Mouse (Mus musculus): Measurements from ENCODE around the gene Glce.

Glce gene

DNA sequence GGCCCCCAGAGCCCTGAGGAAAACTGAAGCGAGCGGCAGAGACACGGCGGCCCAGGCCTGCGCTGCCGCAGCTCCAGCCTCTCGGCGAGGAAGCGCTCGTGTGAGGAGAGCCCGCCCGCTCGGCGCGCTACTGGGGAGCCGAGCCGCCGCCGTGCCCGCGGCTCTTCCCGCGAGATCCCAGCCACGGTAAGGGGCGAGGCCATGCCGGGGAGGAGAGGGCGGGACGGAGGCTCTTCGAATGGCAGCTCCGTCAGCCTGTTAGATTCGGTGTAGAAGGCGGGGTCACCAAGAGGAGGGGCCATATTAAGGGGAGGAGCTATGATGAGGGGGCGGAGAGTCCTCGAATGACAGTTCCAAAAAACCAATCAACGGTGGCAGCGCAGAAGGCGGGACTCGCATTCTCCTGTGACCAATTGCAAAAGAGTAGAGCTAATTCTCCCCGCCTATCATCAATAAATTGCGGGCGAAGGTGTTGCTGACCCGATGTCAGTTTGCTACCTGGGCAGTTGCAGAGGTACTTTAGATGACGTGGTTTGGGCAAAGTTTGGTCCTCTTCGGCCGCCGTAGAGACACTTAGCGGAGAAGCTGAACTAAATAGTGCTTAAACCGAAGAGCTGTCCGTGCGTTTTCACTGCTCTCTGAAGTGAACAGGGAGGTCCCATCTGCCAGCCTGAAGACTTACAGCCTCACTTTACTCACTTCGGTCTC lies at the start of gene Glce:
Gene Glce (minus strand): TSS at position 148 of the 708 bp plus-strand sequence.
- peak; percentile 96 for DNase-seq (ENCODE audit: low read depth, low spot score)

- no peak for DNase-seq (ENCODE audit: low read depth, low spot score)
Observed at GRCm38 (mm10) chr9:62172239-62172638, 49.8 kb upstream of the Glce start.

DNA sequence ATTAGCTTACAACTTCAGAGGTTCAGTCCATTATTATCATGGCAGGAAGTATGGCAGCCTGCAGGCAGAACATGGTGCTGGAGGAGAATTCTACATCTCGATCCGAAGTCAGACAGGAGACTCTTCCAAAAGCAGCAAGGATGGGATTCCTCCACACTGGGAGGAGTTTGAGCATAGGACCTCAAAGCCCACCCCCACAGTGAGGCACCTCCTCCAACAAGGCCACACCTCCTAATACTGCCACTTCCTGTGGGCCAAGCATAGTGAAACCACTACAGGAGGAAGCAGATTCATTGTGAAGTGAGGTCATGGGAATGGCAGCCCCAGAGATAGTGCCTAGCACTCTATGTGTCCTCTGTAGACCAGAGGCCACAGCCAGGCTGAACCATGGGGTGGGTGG lies 48.5 kb upstream of the Glce start:
- DNase-seq (ENCODE audit: low read depth, low spot score), result no peak

DNA sequence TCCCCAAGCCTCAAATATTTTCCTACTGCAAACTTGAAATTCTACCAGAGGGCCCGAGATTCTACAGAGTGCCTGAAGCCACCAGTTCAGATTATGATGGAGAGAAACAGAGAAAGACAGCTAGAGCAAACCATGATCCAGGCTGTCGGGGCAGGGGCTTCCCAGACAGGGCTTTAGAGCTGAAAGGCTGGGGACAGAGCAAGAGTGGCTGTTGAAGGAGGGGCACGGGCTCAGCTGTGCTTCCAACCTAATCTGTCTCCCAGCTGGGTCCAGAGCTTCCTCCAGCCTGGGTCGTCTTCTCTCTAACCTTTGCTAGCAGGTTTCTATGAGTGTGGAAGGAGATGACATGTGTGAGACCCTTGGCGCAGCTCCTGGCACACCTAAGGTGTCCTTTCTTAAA lies 44.2 kb upstream of the Glce start:
- no peak for DNase-seq (ENCODE audit: low read depth, low spot score)

- DNase-seq (ENCODE audit: low read depth, low spot score), result no peak
Observed at GRCm38 (mm10) chr9:62166186-62166585, 43.7 kb upstream of the Glce start.

GRCm38 (mm10) chr9:62162889-62163291 lies 40.4 kb upstream of the Glce start:
- no peak for DNase-seq (ENCODE audit: low read depth, low spot score)

DNA sequence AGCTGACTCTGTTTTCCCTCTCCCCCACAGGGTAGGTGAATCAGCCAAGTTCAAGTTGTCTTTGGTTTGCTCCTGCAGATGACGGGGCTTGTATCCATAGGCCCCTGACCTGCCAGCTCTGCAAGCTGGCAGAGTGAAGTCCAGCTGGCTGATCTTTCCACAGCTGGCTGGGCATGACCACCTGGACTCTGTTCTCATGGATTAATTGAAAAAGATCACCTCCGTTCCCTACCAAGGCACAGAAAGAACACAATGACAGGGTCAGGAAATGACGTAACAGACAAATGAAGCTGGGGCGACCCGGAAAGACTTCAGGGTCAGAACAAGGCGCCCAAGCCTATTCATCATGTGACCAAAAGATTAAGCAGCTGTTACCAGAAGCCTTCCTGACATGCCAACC lies 38.3 kb upstream of the Glce start:
- no peak for DNase-seq (ENCODE audit: low read depth, low spot score)

- no peak for DNase-seq (ENCODE audit: low read depth, low spot score)
Observed at GRCm38 (mm10) chr9:62158746-62159145, 36.3 kb upstream of the Glce start.

DNA sequence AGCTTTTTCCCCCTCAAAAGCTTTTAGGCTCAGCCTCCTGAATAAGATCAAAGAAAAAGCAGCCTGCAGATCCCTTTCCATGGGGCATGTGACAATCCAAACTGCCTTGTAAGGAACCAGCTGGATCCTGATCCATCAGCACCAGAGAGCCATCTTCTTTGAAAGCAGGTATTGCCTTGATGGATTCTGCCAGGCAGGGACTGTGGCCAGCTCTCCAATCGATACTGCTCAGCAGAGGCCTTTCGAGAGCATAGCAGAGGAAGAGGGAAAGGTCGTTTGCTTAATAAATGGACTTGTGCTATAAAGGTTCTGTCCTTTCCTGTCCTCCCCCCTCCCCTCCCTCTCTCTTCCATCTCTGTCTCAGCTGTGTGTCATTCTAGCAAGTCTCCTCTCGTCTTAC lies 33.4 kb upstream of the Glce start:
- no peak for DNase-seq (ENCODE audit: low read depth, low spot score)

DNA sequence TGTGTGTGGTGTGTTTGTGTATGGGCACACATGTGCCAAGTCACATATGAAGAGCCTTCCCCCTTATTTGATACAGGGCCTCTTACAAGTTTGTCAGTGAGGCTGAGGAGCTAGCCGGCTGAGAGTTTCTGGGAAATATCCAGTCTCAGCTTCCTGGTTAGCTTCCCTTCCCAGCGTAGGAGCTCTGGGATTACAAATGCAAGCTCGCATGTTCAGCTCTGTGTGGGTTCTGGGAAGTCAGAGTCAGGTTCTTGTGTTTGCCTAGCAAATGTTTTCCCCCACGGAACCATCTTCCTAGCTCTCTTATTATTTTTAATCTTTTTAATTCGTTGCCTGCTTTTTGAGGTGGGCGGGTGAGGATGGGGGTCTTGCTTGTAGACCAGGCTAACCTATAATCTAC lies 32.9 kb upstream of the Glce start:
- no peak for DNase-seq (ENCODE audit: low read depth, low spot score)

GRCm38 (mm10) chr9:62154956-62155355 lies 32.5 kb upstream of the Glce start:
- no peak for DNase-seq (ENCODE audit: low read depth, low spot score)

- DNase-seq (ENCODE audit: low read depth, low spot score), result no peak
Observed at GRCm38 (mm10) chr9:62154551-62154950, 32.1 kb upstream of the Glce start.

- DNase-seq (ENCODE audit: low read depth, low spot score), result no peak
Observed at GRCm38 (mm10) chr9:62153263-62153662, 30.8 kb upstream of the Glce start.

- DNase-seq (ENCODE audit: low read depth, low spot score), result no peak
Observed at GRCm38 (mm10) chr9:62152506-62152905, 30.1 kb upstream of the Glce start.

- no peak for DNase-seq (ENCODE audit: low read depth, low spot score)
Observed at GRCm38 (mm10) chr9:62145198-62145597, 22.7 kb upstream of the Glce start.

GRCm38 (mm10) chr9:62143428-62143827 lies 21.0 kb upstream of the Glce start:
- DNase-seq (ENCODE audit: low read depth, low spot score), result no peak

- no peak for DNase-seq (ENCODE audit: low read depth, low spot score)
Observed at GRCm38 (mm10) chr9:62139027-62139426, 16.6 kb upstream of the Glce start.

GRCm38 (mm10) chr9:62137259-62137658 lies 14.8 kb upstream of the Glce start:
- DNase-seq (ENCODE audit: low read depth, low spot score), result no peak

DNA sequence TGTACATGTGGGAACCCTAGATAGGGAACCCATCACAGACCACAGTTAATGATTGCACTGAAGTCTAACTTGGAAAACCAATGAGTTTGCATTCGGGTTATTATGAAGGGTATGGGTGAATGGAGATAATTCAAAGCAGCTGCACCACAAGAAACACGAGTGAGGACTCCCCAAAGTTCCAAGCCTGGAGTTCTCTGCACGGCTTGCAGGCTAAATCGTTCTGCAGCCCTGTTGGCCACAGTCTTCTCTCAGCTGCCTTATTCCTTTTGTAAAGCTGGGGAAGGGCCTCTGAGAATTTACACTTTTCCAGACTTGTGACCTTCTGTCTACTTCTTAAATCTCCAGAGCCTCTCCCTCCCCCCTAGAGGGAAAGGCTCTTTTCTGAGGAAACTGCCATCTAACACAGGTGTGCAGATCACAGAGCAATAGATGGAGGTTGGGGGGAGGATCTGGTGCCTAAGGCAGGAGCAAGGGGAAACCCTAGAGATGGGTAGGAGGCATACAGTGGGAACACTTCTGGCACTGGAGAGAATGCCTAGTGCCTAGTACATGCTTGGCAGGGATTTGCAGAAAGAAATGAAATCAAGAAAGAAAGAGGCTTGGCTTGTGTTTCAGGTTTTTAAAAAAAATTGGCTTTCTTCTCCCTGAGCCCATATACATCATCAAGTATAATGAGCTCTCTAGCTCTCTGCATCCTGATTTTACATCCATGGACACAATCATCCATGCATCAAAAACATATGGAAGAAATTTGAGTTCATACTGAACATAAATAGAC lies 9.7 kb upstream of the Glce start:
- no peak for DNase-seq (ENCODE audit: low read depth, low spot score)

GRCm38 (mm10) chr9:62130746-62131145 lies 8.3 kb upstream of the Glce start:
- no peak for DNase-seq (ENCODE audit: low read depth, low spot score)

GRCm38 (mm10) chr9:62128056-62128455 lies 5.6 kb upstream of the Glce start:
- no peak for DNase-seq (ENCODE audit: low read depth, low spot score)

DNA sequence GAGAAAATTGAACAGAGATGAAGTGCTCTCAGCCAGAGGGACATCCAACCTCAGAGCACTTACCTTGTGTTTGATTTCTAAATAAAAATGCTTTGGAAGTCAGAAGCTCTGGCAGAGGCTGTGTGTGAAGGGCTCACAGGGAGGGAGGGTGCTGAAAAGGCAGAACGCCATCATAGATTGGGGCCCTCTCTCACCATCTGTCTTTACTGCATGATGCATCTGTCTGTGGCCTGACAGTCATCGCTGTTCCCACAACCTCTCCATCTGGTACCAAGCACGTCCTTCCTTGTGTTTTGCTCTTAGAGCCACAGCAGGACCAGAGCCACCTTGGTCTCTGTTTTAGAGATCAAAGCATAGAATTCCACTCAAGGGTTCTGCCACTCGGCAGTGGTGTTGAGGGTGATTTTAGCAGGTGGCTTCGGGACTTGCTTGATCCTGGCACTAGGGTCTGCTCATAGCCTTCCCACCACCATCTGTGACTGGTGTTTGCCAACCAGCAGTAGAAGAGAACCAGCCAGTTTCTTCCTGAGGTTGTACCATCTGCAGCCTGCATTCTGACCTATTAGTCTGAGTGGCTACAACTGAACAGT lies 3.6 kb upstream of the Glce start:
- no peak for DNase-seq (ENCODE audit: low read depth, low spot score)

DNA sequence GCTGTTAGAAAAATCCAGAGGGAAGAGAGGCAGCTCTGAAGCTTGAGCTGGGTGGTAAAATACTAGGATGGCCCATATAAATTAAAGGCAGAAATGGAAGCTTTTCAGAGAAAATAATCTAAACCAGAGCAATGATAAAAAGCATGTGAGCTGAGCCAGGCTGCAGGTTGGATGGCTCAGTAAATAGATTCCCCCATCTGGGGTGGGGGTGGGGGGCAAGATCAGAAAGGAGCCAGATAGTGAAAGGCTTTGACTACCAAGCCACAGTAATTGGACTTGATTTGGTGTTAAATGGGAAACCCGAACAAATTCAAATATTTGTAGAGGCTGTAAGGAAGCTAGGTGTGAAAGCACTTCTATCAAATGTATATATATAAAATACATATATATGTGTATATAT lies 1.8 kb upstream of the Glce start:
- DNase-seq (ENCODE audit: low read depth, low spot score), result no peak
